Mouse (Mus musculus) left cerebral cortex, adult 11 months (tissue): ENCODE data around the gene Cbx3.
"Not testable (repeated sequence)": the region's sequence is repeated elsewhere in the genome, so short reads cannot be mapped to it uniquely, and the experiment has no call there.

Source experiments
- DNase-seq: peaks from one replicate; pipeline ENCODE4 v3.0.0; 2022; ENCODE audit warnings: low spot score

Gene Cbx3

DNA sequence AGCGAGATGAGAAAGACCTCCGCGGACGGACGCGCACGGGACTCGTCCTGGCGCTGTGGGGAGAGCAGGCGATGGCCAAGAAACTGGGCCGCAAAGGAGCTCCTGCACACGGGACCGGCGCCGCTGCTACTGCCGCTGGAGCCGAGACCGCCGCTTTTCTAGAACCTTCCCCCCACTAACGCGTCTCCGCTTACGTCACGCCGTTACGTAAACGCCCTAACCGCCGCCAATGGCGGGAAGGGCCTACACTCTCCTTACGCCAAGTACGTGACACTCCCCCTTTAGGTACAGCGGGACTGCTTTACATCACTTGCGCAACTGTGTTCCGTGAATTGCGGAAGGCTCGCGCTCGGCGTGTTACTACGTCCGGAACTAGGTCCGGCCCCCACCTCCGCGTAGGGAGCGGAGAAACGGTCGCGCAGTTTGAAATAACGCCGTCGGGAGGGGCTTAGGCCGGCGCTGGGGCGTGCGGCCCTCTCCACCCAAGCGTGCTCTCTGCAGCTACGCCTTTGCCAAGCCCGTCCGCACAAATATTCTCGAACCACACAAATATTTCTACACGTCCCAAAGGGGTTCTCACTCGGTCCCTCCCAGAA is 347 bp upstream of the Cbx3 start, which contains the start of gene Hnrnpa2b1:
Hnrnpa2b1 (minus strand) TSS at position 180 of the 596 bp plus-strand sequence.
- DNase-seq: peak; percentile 98

DNA sequence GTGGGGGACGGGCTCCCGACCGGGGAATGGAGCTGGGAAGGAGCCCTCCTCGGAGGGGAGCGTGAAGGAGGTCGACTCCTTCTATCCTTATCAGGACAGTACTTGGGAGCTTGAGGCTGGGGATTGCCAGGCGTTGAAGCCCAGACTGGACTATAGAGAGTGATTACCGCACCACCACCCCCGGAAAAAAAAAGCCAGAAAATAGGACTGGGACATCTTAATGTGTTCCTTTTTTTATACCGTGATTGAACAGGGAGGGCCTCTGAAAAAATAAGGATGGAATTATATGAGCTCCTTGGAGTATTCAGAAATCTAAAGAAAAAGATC is 982 bp downstream of the Cbx3 start:
- DNase-seq: no peak

DNA sequence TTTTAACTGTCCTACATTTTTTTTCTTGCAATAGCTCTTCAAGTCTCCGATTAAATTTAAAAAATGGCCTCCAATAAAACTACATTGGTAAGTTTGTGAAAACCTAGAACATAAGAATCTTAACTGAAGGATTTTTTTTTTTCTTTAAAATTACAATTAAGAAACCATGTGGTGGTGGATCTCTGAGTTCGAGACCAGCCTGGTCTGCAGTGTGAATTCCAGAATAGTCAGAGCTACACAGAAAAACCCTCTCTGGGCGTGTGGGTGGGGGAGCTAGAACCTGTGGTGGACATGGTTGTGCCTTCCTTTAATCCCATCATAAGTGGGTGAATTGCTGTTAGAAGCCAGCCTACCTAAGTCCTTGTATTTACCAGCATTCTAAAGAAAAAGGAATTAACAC is 1.6 kb downstream of the Cbx3 start:
- DNase-seq: no peak

DNA sequence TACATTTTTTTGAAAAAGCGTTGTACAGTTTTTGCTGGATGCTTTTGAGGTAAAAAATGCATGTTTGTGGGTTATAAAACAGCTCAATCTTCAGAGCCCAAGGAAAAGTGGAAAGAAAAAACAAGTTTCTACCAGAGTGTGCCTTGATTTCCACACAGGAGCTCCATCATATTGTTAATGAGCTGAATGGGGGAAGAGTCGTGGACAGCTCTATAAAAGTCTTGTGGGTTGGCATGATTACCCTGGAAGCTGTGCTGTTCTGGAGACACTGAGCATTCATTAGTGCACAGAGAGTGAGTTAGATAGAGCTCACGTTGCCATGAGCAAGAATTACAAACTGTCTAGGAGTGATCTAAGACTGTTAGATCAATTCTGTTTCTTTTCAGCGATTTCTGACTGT is 2.1 kb downstream of the Cbx3 start:
- no peak for DNase-seq

DNA sequence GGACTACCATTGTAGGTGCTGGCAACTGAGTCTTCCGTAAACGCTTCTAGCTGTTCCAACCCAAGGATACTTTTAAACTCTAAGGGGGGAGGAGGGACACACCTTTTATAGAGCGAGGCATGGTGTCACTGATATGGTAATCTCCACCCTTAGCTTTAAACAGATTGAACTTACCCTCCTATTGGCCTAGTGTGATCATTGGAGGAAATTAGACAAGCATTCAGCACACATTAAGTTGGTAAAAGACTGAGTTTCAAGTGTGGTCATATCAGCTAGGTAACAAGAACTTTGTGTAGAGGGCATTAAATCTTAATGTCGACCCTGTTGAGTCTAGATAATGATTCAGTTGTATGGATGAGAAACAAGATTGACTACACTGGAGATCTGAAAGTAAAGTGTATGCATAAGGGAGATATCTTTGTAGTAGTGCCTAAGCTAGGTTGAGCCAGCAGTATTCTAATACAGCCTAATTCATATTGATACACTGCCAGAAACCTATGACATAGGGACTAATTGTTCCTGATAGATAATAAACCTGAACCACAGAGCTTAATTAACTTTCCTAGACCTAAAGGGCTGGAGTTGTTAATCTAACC is 9.1 kb downstream of the Cbx3 start:
- no peak for DNase-seq

DNA sequence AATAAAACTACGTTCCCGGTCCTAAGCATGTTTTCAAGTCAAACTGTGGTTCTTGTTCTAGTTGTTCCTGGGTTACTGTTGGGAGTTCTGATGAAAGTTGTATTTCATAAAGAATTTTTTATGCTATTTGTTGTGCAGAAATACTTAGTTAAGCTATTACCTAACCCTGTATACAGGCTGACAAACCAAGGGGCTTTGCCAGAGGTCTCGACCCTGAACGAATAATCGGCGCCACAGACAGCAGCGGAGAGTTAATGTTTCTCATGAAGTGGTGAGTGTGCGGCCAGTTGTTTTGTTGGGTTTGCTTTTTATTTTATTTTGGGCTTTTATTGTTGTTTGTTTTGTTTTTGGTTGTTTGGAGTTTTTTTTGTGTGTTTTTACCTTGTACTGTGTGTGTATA is 11.4 kb downstream of the Cbx3 start:
- DNase-seq: no peak

DNA sequence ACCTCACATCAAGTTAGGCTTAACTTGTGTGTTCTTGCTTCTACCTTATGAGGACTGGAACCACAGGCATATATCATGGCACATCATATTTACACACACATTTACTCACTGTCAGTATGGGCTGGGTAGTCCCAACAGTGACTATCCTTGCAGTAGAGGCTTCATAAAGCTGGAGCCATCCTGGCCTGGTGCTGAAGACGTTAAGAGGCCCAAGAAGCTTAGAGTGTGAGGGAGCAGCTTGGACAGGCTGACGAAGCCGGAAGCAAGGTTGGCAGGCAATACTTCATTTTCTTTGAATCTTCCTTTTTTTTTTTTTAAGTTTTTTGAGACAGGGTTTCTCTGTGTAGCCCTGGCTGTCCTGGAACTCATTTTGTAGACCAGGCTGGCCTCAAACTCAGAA is 13.7 kb downstream of the Cbx3 start:
- no peak for DNase-seq

DNA sequence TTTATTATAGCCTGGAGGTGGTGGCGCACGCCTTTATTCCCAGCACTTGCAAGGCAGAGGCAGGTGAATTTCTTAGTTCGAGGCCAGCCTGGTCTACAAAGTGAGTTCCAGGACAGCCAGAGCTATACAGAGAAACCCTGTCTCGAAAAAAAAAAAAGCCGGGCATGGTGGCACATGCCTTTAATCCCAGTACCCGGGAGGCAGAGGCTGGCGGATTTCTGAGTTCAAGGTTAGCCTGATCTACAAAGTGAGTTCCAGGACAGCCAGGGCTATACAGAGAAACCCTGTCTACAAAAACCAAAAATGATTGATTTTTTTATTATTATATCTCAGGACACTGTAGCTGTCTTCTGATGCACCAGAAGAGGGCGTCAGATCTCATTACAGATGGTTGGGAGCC is 14.4 kb downstream of the Cbx3 start:
- DNase-seq: not testable (repeated sequence)

DNA sequence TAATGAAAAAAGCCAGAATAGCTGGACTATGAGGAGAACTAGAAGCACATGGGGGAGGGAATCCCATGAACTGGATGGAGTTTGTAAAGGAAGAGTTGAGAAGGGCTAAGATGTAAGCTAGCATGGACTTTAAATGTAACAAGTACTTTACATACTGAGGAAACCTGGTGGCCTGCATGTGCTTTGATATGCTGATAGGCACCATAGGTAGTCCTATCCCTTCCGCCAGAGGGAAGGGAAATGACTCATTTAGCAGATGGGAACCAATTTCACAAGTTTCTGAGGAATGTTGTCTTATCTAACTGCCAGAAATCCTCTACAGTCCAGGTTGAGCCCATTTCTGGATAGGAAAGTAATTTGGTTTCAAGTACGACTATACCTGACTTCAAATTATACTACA is 15.5 kb downstream of the Cbx3 start:
- no peak for DNase-seq

DNA sequence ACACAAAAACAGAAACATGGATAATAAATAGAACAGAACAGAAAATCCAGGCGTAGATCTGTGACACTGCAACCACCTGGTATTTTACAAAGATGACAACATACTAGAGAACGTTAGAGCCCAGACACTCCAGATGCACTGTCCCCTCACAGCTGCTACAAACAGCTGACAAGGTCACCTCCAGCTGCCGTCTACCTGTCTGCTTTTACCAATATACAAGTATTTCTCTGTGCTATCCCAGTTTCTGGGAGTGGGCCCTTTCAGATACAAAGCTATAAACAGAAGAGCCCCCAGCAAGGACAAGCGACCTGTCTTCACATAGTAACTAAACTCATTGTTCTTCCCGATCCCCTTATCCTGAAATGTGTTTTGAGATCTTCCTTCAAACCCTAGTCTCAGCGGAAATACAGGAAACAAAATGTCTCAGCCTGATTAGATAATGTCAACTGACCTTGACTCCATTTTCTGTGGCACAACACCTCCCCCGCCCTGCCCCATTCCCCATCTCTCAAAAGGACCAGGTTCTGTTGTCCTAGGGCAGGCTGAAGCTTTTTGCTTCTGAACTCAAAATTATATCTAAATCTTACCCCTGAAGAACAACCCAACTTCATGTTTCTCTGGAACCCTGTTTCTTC is 16.0 kb downstream of the Cbx3 start:
- DNase-seq: no peak

DNA sequence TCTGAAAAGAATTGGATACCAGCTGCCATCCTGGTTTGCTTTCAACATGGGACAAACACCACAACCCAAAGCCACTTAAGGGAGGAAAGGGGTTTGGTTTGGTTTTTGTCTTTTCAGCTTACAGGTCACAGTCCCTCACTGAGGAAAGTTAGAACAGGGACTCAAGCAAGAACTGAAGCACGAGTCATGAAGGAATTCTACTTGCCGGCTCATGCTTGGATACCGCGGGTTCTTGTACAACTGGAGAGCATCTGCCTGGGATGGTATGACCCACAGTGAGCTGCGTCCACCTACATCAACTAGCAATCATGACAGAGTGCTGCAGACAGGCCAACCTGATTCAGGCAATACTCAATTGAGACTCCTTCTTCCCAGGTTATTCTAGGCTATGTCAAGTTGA is 16.6 kb downstream of the Cbx3 start:
- DNase-seq: no peak

DNA sequence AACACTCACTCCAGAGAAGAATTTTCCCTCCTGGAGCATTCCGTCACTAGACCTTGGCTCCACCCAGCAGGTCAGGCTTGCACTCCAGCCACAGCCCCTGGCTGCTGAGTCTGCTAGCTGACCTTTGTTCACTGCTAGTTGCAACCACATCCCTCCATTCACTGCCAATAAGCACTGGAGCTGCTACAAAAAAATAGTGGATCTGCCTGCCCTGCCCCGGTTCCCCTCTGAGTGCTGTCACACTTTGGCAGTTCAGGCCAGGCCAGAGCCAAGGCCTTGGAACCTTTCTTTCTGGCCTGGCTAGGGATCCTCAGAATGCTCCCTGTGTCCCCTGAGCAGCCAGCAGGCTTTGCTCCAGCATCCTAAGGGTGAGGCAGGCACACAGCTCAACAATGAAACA is 19.6 kb downstream of the Cbx3 start:
- no peak for DNase-seq

DNA sequence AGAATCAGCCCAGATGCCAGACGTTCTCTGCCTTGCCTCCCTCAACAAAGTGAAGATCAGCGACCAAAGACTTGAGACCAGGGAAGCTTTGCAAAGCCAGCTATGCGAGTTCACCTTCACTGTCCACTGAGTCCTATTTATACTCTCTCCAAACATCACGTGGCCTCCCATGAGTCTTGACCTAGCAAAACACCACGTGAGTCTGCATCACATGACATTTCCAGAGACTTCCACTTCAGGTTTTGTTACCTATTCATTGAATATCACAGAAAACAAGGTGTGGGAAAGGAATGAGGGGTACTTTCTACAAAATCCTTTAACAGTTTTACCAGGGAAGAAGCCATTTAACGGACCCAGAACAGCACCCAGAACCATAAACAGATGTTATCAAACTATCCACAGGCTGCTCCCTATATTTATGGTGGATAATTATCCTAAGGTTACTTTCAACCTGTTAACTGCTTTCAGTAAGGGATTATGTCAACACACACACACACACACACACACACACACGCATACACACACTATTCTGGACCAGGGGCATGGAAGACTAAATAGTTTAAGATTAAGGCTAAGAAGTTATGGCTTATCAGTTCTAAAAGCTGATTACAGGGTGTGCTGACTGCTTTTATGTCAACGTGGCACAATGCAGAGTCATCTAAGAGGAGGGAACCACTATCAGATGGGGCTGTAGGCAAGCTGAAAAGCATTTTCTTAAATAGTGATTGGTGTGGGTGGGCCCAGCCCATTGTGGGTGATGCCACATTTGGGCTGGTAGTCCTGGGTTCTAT is 27.4 kb downstream of the Cbx3 start:
- DNase-seq: no peak

DNA sequence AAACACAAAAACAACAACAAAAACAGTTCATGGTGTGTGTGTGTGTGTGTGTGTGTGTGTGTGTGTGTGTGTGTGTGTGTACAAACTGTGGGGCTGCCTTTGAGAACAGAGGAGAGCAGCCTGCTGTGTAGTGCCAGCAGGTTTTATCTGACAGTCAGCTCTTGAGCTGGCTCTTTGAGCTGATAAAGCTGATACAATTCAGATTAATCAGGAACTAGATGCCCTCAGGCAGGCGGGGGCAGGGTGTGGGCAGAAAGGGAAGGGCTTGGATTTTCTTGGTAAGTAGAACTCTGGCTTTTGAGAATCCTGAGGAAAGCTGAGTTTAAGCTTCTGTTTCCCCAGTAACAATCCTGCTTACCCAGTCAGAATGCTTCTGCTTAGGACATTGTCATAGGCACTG is 35.5 kb downstream of the Cbx3 start:
- DNase-seq: no peak

DNA sequence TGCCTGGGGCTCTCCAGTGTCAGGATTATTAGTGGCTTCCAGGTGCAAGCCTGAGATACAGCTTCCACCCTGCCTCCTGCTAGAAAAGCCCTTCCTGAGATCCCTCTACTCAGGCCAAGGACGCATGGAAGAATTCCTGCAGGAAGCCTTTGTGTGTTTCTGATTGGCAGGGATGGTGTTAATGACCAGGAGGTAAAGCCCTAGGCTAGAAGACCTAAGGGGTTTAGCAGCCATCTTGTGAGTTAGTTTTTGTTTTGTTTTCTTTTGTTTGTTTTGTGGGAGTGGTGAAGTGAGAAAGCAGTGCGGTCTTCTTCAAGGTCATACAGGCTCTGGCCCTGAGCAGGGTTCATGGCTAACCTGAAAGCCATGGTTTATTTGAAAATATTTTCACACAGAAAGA is 37.4 kb downstream of the Cbx3 start:
- DNase-seq: no peak

DNA sequence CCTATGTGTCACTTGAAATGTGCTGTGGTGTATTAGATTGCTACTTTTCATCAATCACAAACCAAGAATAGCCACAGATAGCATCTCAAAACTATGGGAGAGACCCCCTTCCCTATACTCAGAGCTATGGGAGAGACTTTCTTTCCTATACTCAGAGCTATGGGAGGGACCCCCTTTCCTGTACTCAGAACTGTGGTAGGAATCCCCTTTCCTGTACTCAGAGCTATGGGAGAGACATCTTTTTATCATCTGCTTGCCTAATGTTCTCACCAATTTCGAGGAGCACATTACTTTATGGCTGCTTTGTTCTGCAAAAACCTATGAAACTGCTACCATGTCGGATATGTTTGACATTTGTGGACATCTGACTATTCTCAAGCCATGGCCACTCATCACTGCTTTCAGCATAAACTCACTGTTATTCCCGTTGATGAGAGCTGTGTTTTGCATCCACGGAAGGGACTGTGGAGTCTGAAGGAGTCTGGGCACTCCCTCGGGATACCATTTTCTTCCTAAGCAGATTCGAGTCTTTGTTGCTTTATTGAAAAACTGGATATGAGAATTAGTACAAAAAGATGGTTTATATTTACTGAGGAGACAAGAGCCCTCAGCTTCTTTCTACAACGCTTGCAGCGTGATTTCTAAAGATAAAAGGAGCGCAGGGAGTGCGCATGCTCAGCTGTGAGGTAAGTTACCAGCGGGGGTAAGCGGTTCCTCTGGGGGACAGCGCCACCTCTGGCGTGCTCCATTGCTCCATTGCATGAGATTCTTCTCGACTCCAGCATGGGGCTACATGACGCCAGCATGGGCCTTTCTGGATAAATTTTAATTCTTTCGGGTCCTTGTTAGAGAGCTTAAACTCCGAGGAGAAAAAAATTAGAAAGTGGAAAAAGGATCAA is 38.8 kb downstream of the Cbx3 start:
- DNase-seq: peak; percentile 57

DNA sequence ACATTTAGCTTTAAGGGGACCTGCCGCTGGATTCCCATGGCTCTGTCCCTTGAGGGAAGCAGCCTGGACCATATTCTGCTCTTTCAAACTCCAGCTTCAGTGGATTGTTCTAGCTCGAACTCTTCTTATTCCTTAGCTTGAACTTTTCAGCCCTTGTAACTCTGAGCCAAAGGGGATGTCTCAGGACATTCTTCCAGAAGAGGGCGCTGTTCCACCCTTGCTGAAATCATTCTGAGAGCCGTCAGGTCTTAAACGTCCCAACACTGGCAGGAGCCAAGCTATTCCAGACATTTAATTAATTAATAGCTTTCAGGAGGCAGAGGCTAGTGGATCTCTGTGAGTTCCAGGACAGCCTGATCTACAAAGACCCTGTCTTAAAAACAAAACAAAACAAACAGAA is 39.9 kb downstream of the Cbx3 start:
- no peak for DNase-seq

DNA sequence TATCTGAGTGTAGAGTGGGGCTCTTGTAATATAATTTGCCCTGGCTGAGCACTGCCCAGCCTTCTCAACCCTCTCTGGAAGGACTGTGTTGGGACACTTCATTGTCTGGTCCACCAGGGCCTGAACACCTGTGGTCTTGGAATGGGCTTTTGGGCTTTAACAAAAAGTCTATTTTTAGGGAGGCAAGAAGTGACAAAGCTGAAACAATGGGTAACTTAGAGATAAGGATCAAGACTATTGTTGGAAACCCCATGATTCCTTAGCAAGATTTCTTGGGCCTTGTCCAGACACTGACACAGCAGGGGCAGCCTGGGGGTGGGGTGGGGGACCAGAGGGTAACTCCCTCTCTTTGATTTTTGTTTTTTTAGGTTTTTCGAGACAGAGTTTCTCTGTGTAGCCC is 40.8 kb downstream of the Cbx3 start:
- DNase-seq: no peak

DNA sequence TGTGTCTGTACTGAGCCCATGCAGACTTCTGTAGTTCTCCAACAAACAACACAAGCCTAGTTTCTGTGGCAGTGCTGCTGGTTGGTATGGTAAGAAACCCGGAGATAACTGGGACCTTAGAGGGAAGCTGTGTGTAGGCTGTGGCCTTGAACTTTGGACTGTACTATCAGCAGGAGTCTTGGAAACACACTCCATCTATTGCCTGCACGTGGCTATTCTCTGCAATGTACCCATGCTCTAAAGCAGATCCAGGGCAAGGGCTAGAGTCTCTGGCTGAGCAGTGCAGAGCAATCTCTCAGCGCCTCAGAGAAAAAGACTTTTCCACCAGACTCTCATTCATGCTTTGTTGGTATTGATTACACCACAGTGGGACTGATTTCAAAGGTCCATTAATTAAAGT is 43.6 kb downstream of the Cbx3 start:
- DNase-seq: no peak

DNA sequence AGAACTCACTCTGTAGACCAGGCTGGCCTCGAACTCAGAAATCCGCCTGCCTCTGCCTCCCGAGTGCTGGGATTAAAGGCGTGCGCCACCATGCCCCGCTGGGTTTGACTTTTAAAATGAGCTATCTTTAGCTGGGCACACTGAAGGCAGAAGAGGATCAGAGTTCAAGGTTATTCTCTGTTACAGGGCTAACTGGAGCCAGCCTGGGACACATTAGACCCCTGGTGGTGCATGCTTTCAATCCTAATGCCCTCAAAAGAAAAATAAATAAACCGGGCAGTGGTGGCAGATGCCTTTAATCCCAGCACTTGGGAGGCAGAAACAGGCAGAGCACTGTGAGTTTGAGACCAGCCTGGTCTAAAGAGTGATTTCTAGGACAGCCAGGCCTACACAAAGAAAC is 44.7 kb downstream of the Cbx3 start:
- DNase-seq: no peak

DNA sequence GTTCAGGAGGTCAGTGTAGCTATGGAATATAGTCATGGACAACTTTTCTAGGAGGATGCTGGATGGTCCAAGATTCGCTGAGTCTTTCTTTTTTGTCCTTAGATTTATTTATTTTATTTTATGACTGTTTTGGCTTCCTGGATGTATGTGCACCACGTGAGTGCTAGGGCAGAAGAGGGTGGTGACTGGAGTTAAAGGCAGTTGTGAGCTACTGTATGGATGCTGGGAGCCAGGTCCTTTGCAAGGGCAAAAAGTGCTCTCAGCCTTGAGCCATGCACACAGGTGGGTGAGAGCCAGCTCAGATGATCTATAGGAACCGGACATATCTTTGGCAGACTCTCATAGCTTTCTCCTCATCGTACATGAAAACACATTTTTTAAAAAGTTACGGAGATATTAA is 53.1 kb downstream of the Cbx3 start:
- DNase-seq: no peak

DNA sequence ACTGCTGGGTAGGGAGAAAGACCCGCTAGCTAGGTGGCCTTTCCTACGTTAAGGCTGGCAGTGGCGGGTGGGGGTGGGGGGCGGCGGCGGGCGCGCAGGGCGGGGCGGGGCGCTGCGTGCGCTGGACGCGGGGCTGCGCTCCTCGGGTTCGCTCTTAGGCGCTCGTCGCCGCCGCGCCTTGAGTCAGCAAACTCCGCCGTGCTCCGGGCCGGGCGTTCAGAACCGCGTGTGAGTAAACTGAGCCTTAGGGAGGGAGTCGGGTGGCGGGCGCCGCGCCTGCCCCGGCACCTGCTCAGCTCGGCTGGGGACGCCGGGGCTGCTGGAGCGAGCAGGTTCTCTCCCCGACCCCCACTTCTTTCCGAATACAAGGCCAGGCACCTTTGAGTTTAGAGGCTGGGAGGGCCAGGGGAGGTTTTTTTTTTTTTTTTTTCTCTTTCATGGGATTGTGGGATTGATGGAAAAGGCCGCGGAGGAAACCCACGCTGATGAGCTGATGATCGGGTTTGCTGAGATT is 53.7 kb downstream of the Cbx3 start, which contains the start of gene Snx10:
Snx10 (plus strand) TSS at position 95 of the 514 bp plus-strand sequence.
- peak; percentile 18 for DNase-seq
